Mouse (Mus musculus) ES-Bruce4 (cell line): ENCODE results near the gene Fgf11. TPM values are rescaled to one million over a fixed set of nuclear protein-coding genes. Genes with fewer than 3 reads are reported as not detected.

Source experiments
- H3K27ac ChIP-seq: 2 replicates; pipeline ENCODE4 v1.5.1; 2012; ENCODE audit warnings: low read length, inconsistent platforms; ENCODE audit not compliant: insufficient read depth
- H3K27me3 ChIP-seq: 2 replicates; pipeline ENCODE4 v1.6.1; 2012; ENCODE audit warnings: mild to moderate bottlenecking, low read length, inconsistent platforms; ENCODE audit not compliant: control insufficient read depth, poor library complexity, insufficient read depth, severe bottlenecking
- H3K36me3 ChIP-seq: 2 replicates; pipeline ENCODE4 v1.6.1; 2012; ENCODE audit warnings: inconsistent platforms, mild to moderate bottlenecking, low read length, moderate library complexity; ENCODE audit not compliant: control insufficient read depth, poor library complexity, insufficient read depth, severe bottlenecking
- H3K4me1 ChIP-seq: one replicate; pipeline ENCODE4 v1.8.1; 2011; ENCODE audit warnings: low read length; ENCODE audit not compliant: control insufficient read depth, insufficient read depth
- H3K4me3 ChIP-seq: 2 replicates; pipeline ENCODE4 v1.5.1; 2011; ENCODE audit warnings: low read depth, mild to moderate bottlenecking, low read length
- H3K9ac ChIP-seq: 2 replicates; pipeline ENCODE4 v1.6.1; 2012; ENCODE audit warnings: low read depth, mild to moderate bottlenecking, inconsistent platforms; ENCODE audit not compliant: poor library complexity, severe bottlenecking
- H3K9me3 ChIP-seq: replicated peaks from 2 replicates; pipeline ENCODE4 v1.6.1; 2012; ENCODE audit warnings: mild to moderate bottlenecking, low read length, inconsistent platforms; ENCODE audit not compliant: control insufficient read depth, poor library complexity, insufficient read depth, severe bottlenecking
- CTCF ChIP-seq: IDR thresholded peaks from one replicate; pipeline ENCODE4 v1.8.1; 2011; ENCODE audit warnings: low read depth, low read length
- EP300 ChIP-seq: IDR thresholded peaks from 2 replicates; pipeline ENCODE4 v1.6.1; 2011; ENCODE audit warnings: low read depth, low read length; ENCODE audit not compliant: insufficient read depth
- POLR2A ChIP-seq: IDR thresholded peaks from one replicate; pipeline ENCODE4 v1.8.1; 2011; ENCODE audit warnings: low read length; ENCODE audit not compliant: insufficient read depth
- polyA plus RNA-seq: library from polyadenylated mRNA; stranded (reverse); fragments of >200 nt; gene quantifications from 2 replicates; pipeline ENCODE4 v1.2.4, GENCODE M21; 2011; ENCODE audit warnings: low read depth; ENCODE audit not compliant: missing spikeins, insufficient read depth, insufficient read length

Fgf11 gene
- polyA plus RNA-seq, 1 experiment, result 2.5 TPM

DNA sequence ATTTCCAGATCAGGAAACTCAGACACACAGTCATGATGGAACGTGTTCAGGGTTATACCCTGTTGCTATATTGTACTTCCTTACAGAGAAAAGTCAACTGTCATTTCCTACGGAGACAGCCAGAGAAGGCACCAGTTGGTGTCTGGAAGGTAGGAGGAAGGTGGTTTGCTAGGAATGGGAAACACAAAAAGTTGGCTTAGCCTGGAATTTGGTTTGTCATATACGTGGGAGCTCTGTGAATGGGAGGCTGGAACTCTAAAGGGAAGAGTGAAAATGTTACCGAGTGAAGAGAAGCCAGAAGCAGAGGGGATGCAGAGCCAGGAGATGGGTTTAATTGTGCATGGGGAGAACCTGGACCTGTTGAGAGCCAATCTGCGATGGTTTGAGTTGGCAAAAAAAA is 10.2 kb downstream of the Fgf11 start:
- no peak for TF ChIP-seq EP300
- no peak for TF ChIP-seq POLR2A
- TF ChIP-seq CTCF, result no peak
- H3K4me1 ChIP-seq, result no peaks in the 10 kb centered on the region

DNA sequence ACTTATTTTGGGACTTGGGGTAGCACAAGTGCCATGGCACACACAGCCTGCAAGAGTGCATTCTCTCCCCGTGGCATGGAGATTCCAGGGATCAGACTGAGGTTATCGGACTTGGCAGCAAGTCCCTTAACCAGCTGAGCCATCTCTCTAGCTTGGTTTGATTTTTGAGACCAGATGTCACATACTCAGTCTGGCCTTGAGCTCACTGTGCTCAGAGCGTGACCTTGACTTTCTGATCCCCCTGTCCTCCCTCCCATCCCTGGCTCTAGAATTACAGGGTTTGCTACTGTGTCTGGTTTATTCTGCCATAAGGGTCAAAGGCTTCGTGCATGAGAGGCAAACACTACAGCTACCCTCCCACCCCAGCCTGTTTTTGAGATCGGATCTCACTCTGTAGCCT is 12.2 kb downstream of the Fgf11 start:
- Histone ChIP-seq H3K9ac (no peak overlapping the region), H3K9me3 (no peaks in the 10 kb centered on the region), H3K4me3 (no peak overlapping the region), H3K27ac (no peak overlapping the region), H3K4me1 (no peaks in the 10 kb centered on the region), H3K36me3 (no peaks in the 10 kb centered on the region), H3K27me3 (no peaks in the 10 kb centered on the region)
- TF ChIP-seq POLR2A, result no peak
- TF ChIP-seq EP300, result no peak
- no peak for TF ChIP-seq CTCF

More for the DNA sequence above, 10.2 kb downstream of the Fgf11 start:
- no peak overlapping the region for H3K27ac ChIP-seq
- H3K36me3 ChIP-seq, result no peaks in the 10 kb centered on the region
- no peak overlapping the region for H3K9ac ChIP-seq
- H3K9me3 ChIP-seq, result no peaks in the 10 kb centered on the region
- H3K4me3 ChIP-seq, result no peak overlapping the region
- no peaks in the 10 kb centered on the region for H3K27me3 ChIP-seq

DNA sequence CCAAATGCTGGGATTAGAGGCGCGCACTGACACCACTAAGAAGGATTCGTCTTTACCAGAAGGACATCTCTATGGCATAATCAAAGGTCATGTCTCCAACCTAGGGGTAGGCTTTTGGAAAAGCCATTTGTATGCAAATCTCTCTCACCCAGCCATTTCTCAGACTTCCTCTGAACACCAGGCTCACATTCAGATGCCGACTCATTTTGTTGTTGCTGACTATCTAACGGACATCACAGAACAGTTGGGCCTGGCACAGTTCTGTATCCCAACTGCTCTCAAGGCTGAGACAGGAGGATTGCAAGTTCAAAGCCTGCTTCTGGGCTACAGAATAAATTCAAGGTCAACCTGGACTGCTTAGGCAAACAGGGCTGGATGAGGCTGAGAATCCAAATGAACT is 14.4 kb downstream of the Fgf11 start:
- no peaks in the 10 kb centered on the region for H3K36me3 ChIP-seq
- H3K27ac ChIP-seq, result peak overlapping the region; percentile 71; the same call in 1 of the 2 replicates
- H3K9ac ChIP-seq, result no peak overlapping the region
- no peaks in the 10 kb centered on the region for H3K4me1 ChIP-seq
- H3K27me3 ChIP-seq, result no peaks in the 10 kb centered on the region
- TF ChIP-seq CTCF, result no peak
- TF ChIP-seq POLR2A, result no peak
- no peak for TF ChIP-seq EP300
- no peak overlapping the region for H3K4me3 ChIP-seq
- H3K9me3 ChIP-seq, result no peaks in the 10 kb centered on the region

DNA sequence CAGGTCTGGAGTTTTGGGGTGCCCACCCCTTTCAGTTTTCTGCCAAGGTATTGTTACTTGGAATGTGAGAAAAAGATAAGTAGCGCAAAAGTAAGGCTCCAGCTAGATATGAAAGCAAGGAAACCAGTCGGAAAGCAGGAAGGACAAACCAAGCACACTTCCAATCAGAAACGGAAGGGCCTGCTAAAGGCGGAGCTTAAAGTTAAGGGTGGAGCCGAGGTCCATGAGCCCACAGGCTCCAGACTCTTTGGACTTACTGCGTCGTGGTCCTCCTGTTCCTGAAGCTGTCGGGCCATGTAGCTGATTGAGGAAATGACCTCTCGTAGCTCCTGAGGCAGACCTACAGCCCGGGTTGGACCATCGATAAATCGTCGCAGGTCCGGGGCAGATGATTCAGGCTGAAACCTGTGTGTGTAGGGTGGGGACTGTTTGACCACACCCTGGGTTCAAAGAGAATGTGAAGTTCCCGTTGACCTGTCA is 16.8 kb downstream of the Fgf11 start:
- Histone ChIP-seq H3K4me3 (peak overlapping the region; percentile 57), H3K9me3 (no peaks in the 10 kb centered on the region), H3K4me1 (no peaks in the 10 kb centered on the region), H3K36me3 (no peaks in the 10 kb centered on the region), H3K9ac (peak overlapping the region; percentile 54), H3K27me3 (no peaks in the 10 kb centered on the region), H3K27ac (peak overlapping the region; percentile 62)
- TF ChIP-seq CTCF (no peak), EP300 (peak; percentile 85; the same call in 1 of the 2 replicates), POLR2A (peak; percentile 51)

DNA sequence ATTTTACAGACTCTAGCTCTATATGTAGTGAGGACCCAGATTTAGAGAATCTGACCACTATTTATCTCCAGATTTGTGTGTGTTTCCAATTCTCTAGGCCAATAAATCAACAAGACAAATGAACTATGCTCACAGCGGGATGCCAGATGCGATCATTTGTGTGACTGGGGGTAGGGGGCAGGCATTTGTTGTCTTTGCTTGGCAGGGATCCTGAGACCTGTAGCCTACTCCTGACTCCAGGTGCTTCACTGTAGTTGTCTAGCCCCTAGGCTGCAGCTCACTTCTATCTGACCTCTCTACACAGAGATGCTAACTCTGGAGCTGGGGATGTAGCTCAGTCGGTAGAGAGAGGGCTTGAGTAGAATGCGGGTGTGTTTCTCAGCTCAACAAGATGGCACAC is 19.8 kb downstream of the Fgf11 start:
- no peak overlapping the region for H3K4me3 ChIP-seq
- H3K36me3 ChIP-seq, result no peaks in the 10 kb centered on the region
- no peaks in the 10 kb centered on the region for H3K27me3 ChIP-seq
- H3K4me1 ChIP-seq, result no peaks in the 10 kb centered on the region
- TF ChIP-seq EP300 (no peak), CTCF (no peak), POLR2A (no peak)
- no peak overlapping the region for H3K9ac ChIP-seq
- no peaks in the 10 kb centered on the region for H3K9me3 ChIP-seq
- H3K27ac ChIP-seq, result 0 out of 2 replicates have a peak overlapping the region, but pooled peaks have one; percentile 14

DNA sequence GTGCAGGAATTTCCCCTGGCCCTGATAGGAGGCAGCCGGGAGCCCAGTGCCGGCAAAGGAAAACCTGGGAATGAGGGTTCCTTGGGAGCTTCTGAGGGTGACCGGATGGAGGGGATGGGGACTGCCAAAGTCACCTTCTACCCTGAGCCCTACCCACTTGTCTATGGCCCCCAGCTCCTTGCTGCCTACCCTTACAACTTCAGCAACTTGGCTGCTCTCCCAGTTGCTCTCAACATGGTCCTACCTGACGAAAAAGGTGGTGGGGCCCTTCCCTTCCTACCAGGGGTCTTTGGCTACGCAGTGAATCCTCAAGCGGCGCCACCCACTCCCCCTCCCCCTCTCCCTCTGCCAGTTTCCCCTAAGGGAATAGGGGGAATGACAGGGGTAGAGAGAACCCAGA is 22.7 kb downstream of the Fgf11 start:
- Histone ChIP-seq H3K4me1 (peaks cover 6% of the 10 kb centered on the region), H3K27ac (no peak overlapping the region), H3K36me3 (no peaks in the 10 kb centered on the region), H3K9me3 (no peaks in the 10 kb centered on the region), H3K4me3 (no peak overlapping the region), H3K27me3 (no peaks in the 10 kb centered on the region), H3K9ac (no peak overlapping the region)
- no peak for TF ChIP-seq EP300
- TF ChIP-seq POLR2A, result no peak
- no peak for TF ChIP-seq CTCF
